2 mouse cellular contexts compared by ENCODE assay signal in genomic region chr11:20056168-20056567, GRCm38 (mm10).
TF ChIP-seq lines count a peak whose summit lies in the region.

No protein-coding gene starts in this region.

TF ChIP-seq in CH12.LX, 34 proteins besides CTCF, POLR2A, EP300 and RAD21:
- TF ChIP-seq MAX (IDR thresholded peaks at IDR 0.05; ENCODE audit: low read length) (0 out of 2 replicates have a peak, but pooled peaks have one; percentile 23), E2F4 (IDR thresholded peaks at IDR 0.05; ENCODE audit: insufficient replicate concordance, low read depth, low read length) (no peak), GABPA (IDR thresholded peaks at IDR 0.05; ENCODE audit: insufficient replicate concordance, low read depth, low read length) (no peak), BHLHE40 (IDR thresholded peaks at IDR 0.05; ENCODE audit: low read depth, low read length) (no peak), HCFC1 (IDR thresholded peaks at IDR 0.05; ENCODE audit: low read depth, low read length) (no peak), MXI1 (IDR thresholded peaks at IDR 0.05; ENCODE audit: low read depth, low read length) (no peak), POLR2AphosphoS2 (IDR thresholded peaks at IDR 0.05; ENCODE audit: low read depth, low read length) (peak; percentile 31; the same call in 1 of the 2 replicates), SMC3 (IDR thresholded peaks at IDR 0.05; ENCODE audit: low read depth, low read length) (peak; percentile 46), NRF1 (IDR thresholded peaks at IDR 0.05; ENCODE audit: low read depth, low read length) (no peak), USF1 (IDR thresholded peaks at IDR 0.05; ENCODE audit: low read depth, low read length) (no peak)

TF ChIP-seq in MEL, 35 proteins besides CTCF, POLR2A, EP300 and RAD21:
- no peak for TF ChIP-seq BHLHE40 (IDR thresholded peaks at IDR 0.05; ENCODE audit: borderline replicate concordance, low read depth, low read length)
- peak; percentile 63 for TF ChIP-seq SMC3 (IDR thresholded peaks at IDR 0.05; ENCODE audit: low read depth, low read length)
- no peak for TF ChIP-seq GATA1 (IDR thresholded peaks at IDR 0.05; ENCODE audit: low read depth, low read length)
- no peak for TF ChIP-seq MAZ (IDR thresholded peaks at IDR 0.05; ENCODE audit: low read depth, low read length)
